9 mouse cellular contexts compared by ENCODE assay signal in genomic region chr8:30924160-30924534, GRCm38 (mm10).
DNase-seq lines count a peak whose midpoint lies in the region; ATAC-seq lines count a peak whose summit lies in the region.
"Had no signal": no experiment of that assay in that cellular context is flagged by ENCODE, and none has a peak within 500 bp of the region (broad histone marks: within the 10 kb centered on the region; RNA-seq: fewer than 3 reads in every experiment).

No protein-coding gene starts in this region.

- H3K9me3 ChIP-seq in heart, embryonic 13.5 days = no peaks in the 10 kb centered on the region
- H3K9me3 ChIP-seq in embryonic facial prominence, embryonic 11.5 days (replicated peaks; ENCODE audit: control insufficient read depth, low read length) = no peaks in the 10 kb centered on the region
- H3K9me3 ChIP-seq in hindbrain, embryonic 10.5 days = no peaks in the 10 kb centered on the region
- no peaks in the 10 kb centered on the region for H3K9me3 ChIP-seq in midbrain, embryonic 13.5 days

- no peak overlapping the region; the same call in 1 of the 2 replicates for H3K9ac ChIP-seq in heart, embryonic 13.5 days
- H3K9ac ChIP-seq in embryonic facial prominence, embryonic 11.5 days (replicated peaks; ENCODE audit: low read length) = no peak overlapping the region
- H3K9ac ChIP-seq in midbrain, embryonic 13.5 days (replicated peaks) = no peak overlapping the region
- H3K9ac ChIP-seq: liver, embryonic 14.5 days had no signal

- no peaks in the 10 kb centered on the region; the same call in 1 of the 2 replicates for H3K27me3 ChIP-seq in heart, embryonic 13.5 days (replicated peaks)
- H3K27me3 ChIP-seq in embryonic facial prominence, embryonic 11.5 days (ENCODE audit: control insufficient read depth, insufficient read depth, low read length) = no peaks in the 10 kb centered on the region
- H3K27me3 ChIP-seq in hindbrain, embryonic 10.5 days (ENCODE audit: insufficient read depth, poor library complexity, severe bottlenecking) = no peaks in the 10 kb centered on the region
- H3K27me3 ChIP-seq in midbrain, embryonic 13.5 days = no peaks in the 10 kb centered on the region

- no peak for DNase-seq in heart, adult 8-10 months (ENCODE audit: low spot score)
- no peak for DNase-seq in embryonic facial prominence, embryonic 11.5 days (ENCODE audit: low spot score)
- no peak for DNase-seq in hindbrain, embryonic 10.5 days (ENCODE audit: low spot score)
- DNase-seq in thymus, adult 18-20 months = no peak
- DNase-seq in adrenal gland, adult (ENCODE audit: inconsistent age in 2 of 2, low spot score in 1 of 2) = no peak
- DNase-seq in spleen, postnatal 4 days (ENCODE audit: low spot score in 2 of 2) = no peak

- H3K36me3 ChIP-seq in heart, embryonic 13.5 days = no peaks in the 10 kb centered on the region
- no peaks in the 10 kb centered on the region for H3K36me3 ChIP-seq in embryonic facial prominence, embryonic 11.5 days (replicated peaks; ENCODE audit: control insufficient read depth, insufficient read depth, low read depth, low read length)
- H3K36me3 ChIP-seq in hindbrain, embryonic 10.5 days = no peaks in the 10 kb centered on the region
- H3K36me3 ChIP-seq in midbrain, embryonic 13.5 days = no peaks in the 10 kb centered on the region

- WGBS in heart, embryonic 13.5 days = 44% methylated on average over 5 of the region's 5 CpGs
- 31% methylated on average over 5 of the region's 5 CpGs for WGBS in embryonic facial prominence, embryonic 11.5 days
- WGBS in hindbrain, embryonic 10.5 days = 35% methylated on average over 5 of the region's 5 CpGs
- WGBS in midbrain, embryonic 13.5 days = 9% methylated on average over 5 of the region's 5 CpGs

- ATAC-seq in heart, embryonic 13.5 days (ENCODE audit: extremely low read depth, insufficient number of reproducible peaks, low FRiP score, low TSS enrichment) = no peak
- ATAC-seq in embryonic facial prominence, embryonic 11.5 days (replicated peaks; ENCODE audit: insufficient number of reproducible peaks, low FRiP score, low TSS enrichment, low read depth) = peak; percentile 64
- peak; percentile 87 for ATAC-seq in midbrain, embryonic 13.5 days

- peak overlapping the region; percentile 47; the same call in 1 of the 2 replicates for H3K4me2 ChIP-seq in heart, embryonic 13.5 days
- no peak overlapping the region for H3K4me2 ChIP-seq in embryonic facial prominence, embryonic 11.5 days (ENCODE audit: low read depth, low read length)
- H3K4me2 ChIP-seq in midbrain, embryonic 13.5 days (replicated peaks) = peak overlapping the region; percentile 19

- no peak overlapping the region for H3K4me3 ChIP-seq in heart, embryonic 13.5 days
- H3K4me3 ChIP-seq in embryonic facial prominence, embryonic 11.5 days (ENCODE audit: low read depth, low read length) = no peak overlapping the region
- 0 out of 2 replicates have a peak overlapping the region, but pooled peaks have one; percentile 27 for H3K4me3 ChIP-seq in hindbrain, embryonic 10.5 days
- no peak overlapping the region for H3K4me3 ChIP-seq in midbrain, embryonic 13.5 days (replicated peaks)

- H3K4me1 ChIP-seq in heart, embryonic 13.5 days = peaks cover 3% of the 10 kb centered on the region; the same call in 1 of the 2 replicates
- no peaks in the 10 kb centered on the region for H3K4me1 ChIP-seq in embryonic facial prominence, embryonic 11.5 days (ENCODE audit: control insufficient read depth, insufficient read depth, low read length)
- H3K4me1 ChIP-seq in hindbrain, embryonic 10.5 days (replicated peaks) = 0 out of 2 replicates have a peak, but pooled peaks cover 9% of the 10 kb centered on the region
- peaks cover 24% of the 10 kb centered on the region for H3K4me1 ChIP-seq in midbrain, embryonic 13.5 days (replicated peaks)

- H3K27ac ChIP-seq in heart, embryonic 13.5 days (replicated peaks) = no peak overlapping the region
- H3K27ac ChIP-seq in embryonic facial prominence, embryonic 11.5 days (replicated peaks; ENCODE audit: low read depth, low read length) = no peak overlapping the region
- peak overlapping the region; percentile 77 for H3K27ac ChIP-seq in hindbrain, embryonic 10.5 days
- peak overlapping the region; percentile 57 for H3K27ac ChIP-seq in midbrain, embryonic 13.5 days
- H3K27ac ChIP-seq: liver, embryonic 14.5 days had no signal

Comparison
In these comparisons a context has a peak if more than half of its experiments do, and no peak if none do; other contexts are left out.
1. H3K27ac ChIP-seq: peak in hindbrain, embryonic 10.5 days (single experiment) and midbrain, embryonic 13.5 days (single experiment); none in heart, embryonic 13.5 days (single experiment) and embryonic facial prominence, embryonic 11.5 days (single experiment).